Mouse (Mus musculus): Measurements from ENCODE around the gene Zcchc10. TPM values are rescaled to one million over a fixed set of nuclear protein-coding genes. Genes with fewer than 3 reads are reported as not detected.
"Not testable (repeated sequence)": the region's sequence is repeated elsewhere in the genome, so short reads cannot be mapped to it uniquely, and the experiment has no call there.

Zcchc10 gene
- polyA plus RNA-seq, 1 experiment from 2014 or later, result 16.6 TPM

DNA sequence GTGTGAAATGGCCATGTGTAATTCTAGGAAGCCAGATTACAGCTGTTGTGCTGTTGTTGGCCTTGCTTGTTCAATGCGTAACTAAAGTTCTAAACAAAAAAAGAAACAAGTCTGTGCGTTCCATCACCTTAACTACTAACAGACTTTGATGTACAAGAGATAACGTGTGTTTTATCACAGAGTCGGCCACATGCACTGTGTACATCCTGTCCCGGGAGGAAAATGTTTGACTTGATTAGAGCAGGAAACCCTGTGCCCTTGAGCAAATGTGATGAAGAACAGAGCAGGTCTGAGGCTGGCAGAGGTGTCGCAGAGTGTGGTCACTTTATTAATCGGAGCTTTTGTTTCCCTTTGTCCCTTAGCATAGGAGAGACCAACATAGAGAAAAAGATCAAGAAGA, 5.8 kb downstream of the Zcchc10 start:
- 94% methylated on average over 7 of the region's 7 CpGs for WGBS
- Histone ChIP-seq H3K4me3 (no peak overlapping the region), H3K36me3 (peaks cover 48% of the 10 kb centered on the region), H3K4me1 (peaks cover 4% of the 10 kb centered on the region; the same call in 1 of the 2 replicates), H3K4me2 (replicated peaks) (no peak overlapping the region), H3K9me3 (no peaks in the 10 kb centered on the region), H3K27ac (no peak overlapping the region), H3K9ac (no peak overlapping the region), H3K27me3 (replicated peaks) (no peaks in the 10 kb centered on the region)
- no peak for ATAC-seq (ENCODE audit: low FRiP score, low read depth)

DNA sequence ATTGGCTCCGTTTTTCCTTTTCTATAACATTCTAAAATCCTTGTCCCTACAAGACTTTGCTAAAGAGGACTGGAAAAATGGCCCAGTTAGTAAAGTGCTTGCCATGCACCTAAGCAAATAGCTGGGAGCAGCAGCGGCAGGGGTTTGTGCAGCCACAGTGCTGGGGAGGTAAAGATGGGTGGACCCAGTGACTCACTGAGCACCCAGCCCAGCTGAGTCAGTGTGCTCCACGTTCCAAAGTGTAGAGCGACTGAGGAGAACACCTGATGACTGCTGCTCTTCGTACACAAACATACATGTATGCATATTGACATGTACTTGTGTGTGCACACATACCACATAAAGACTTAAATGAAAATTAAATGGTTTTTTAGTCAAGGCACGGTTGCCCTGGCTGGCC, 6.6 kb downstream of the Zcchc10 start:
- WGBS, result 95% methylated on average over 6 of the region's 6 CpGs
- Histone ChIP-seq H3K9ac (no peak overlapping the region), H3K9me3 (no peaks in the 10 kb centered on the region), H3K27ac (no peak overlapping the region), H3K4me1 (peaks cover 3% of the 10 kb centered on the region; the same call in 1 of the 2 replicates), H3K4me3 (no peak overlapping the region), H3K36me3 (peaks cover 48% of the 10 kb centered on the region), H3K4me2 (replicated peaks) (no peak overlapping the region), H3K27me3 (replicated peaks) (no peaks in the 10 kb centered on the region)
- no peak for ATAC-seq (ENCODE audit: low FRiP score, low read depth)

DNA sequence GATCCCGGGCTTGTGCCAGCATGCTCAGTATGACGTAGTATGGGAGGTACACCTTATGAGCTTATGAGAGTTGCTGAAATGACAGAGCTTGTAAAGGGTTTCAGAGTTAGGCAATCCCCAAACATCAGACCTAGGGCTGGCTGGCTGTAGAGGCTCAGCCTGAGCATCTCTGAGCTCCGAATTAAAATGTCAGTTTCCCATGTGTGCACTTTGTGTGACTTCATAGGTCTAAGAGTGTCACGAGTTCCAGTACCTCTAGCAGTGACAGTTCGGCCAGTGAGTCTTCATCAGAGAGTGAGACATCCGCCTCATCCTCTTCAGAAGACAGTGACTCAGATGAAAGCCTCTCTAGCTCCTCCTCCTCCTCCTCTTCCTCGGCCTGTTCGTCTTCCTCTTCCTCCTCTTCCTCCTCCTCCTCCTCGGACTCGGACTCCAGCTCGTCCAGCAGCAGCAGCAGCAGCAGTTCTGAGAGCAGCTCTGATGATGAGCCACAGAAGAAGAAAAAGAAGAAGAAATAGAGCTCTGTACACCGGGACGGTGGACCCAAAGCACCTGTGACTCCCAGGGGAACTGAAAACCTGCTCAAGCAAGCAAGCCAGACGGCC, 7.7 kb downstream of the Zcchc10 start:
- Histone ChIP-seq H3K9me3 (no peaks in the 10 kb centered on the region), H3K27me3 (replicated peaks) (no peaks in the 10 kb centered on the region), H3K9ac (no peak overlapping the region), H3K27ac (no peak overlapping the region), H3K4me2 (replicated peaks) (no peak overlapping the region), H3K36me3 (peaks cover 48% of the 10 kb centered on the region), H3K4me3 (no peak overlapping the region), H3K4me1 (peaks cover 3% of the 10 kb centered on the region; the same call in 1 of the 2 replicates)
- WGBS, result 89% methylated on average over 14 of the region's 14 CpGs
- no peak for ATAC-seq (ENCODE audit: low FRiP score, low read depth)

DNA sequence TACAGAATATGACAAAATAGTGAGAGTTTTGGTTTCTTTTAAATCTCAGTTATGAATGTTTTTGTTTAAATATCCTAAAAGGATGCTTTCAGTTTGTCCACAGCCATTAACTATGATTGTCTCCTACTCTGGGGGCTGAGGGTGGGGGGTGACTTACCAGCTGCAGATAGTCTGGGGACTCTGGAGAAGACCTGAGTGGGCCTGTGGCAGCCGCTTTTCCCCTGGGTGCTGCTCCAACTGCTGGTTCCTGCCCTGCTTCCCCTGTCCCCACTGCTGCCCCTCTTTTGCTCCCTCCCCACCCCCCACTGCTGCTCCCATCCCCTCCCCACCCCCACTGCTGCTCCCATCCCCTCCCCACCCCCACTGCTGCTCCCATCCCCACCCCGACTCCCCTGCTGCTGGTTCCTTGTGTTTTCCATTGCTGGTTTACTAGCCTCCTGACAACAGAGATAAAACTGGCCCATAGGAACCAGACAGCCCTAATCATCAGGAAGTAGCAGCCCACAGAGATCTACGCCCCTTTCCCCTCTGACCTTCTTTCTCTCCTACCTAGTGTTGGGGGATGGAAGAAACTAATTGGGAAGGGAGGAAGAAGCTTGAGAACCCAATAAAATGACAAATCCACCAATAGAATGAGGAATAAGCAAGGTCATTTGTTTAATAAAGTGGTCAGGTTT, 11.2 kb downstream of the Zcchc10 start:
- H3K4me1 ChIP-seq, result peaks cover 3% of the 10 kb centered on the region; the same call in 1 of the 2 replicates
- 26% methylated on average over 3 of the region's 3 CpGs for WGBS
- no peaks in the 10 kb centered on the region for H3K27me3 ChIP-seq (replicated peaks)
- H3K9me3 ChIP-seq, result no peaks in the 10 kb centered on the region
- peaks cover 25% of the 10 kb centered on the region for H3K36me3 ChIP-seq
- H3K4me3 ChIP-seq, result no peak overlapping the region
- no peak overlapping the region for H3K9ac ChIP-seq
- no peak for ATAC-seq (ENCODE audit: low FRiP score, low read depth)
- no peak overlapping the region for H3K27ac ChIP-seq
- no peak overlapping the region for H3K4me2 ChIP-seq (replicated peaks)

DNA sequence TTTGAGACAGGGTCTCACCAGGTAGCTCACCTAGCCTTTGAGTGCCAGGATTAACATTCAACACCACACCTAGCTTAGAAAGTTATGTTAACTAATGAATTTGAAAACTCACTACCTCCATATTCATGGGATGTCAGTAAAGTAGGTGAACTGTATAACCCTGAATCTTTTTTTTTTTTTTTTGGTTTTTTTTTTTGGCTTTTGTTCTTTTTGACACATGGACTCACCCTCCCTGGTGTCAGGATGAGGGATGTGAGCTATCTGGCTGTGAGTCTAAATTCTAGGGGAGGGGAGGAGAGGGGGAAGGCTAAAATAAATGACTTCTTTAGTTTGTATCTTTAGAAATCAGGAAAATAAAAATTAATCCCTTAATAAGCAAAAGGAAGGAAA, 11.7 kb downstream of the Zcchc10 start:
- Histone ChIP-seq H3K9me3 (no peaks in the 10 kb centered on the region), H3K9ac (no peak overlapping the region), H3K4me1 (peaks cover 3% of the 10 kb centered on the region; the same call in 1 of the 2 replicates), H3K4me2 (replicated peaks) (no peak overlapping the region), H3K4me3 (no peak overlapping the region), H3K27ac (no peak overlapping the region), H3K27me3 (replicated peaks) (no peaks in the 10 kb centered on the region), H3K36me3 (peaks cover 19% of the 10 kb centered on the region)
- ATAC-seq (ENCODE audit: low FRiP score, low read depth), result no peak

DNA sequence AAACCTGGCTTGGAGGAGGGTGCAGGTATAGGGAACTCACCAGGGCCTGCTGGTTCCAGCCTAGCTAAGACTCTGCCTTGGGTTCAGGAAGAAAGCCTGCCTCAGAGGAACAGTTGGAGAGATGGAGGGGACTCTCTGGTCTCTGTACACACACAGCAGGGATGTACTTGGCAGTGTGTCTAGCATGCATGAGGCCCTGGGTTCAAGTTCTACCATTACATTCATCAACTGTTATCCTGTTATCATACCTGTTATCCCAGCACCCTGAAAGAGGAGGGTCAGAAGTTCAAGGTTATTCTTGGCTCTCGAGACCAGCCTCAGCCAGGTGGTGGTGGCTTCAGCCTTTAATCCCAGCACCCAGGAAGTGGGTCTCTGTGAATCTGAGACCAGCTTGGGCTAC, 12.4 kb downstream of the Zcchc10 start:
- Histone ChIP-seq H3K9ac (no peak overlapping the region), H3K27me3 (replicated peaks) (no peaks in the 10 kb centered on the region), H3K4me2 (replicated peaks) (no peak overlapping the region), H3K4me1 (peaks cover 3% of the 10 kb centered on the region; the same call in 1 of the 2 replicates), H3K36me3 (peaks cover 12% of the 10 kb centered on the region), H3K4me3 (no peak overlapping the region), H3K27ac (no peak overlapping the region), H3K9me3 (no peaks in the 10 kb centered on the region)
- WGBS, result 84% methylated on average over 1 of the region's 1 CpGs
- ATAC-seq (ENCODE audit: low FRiP score, low read depth), result no peak

DNA sequence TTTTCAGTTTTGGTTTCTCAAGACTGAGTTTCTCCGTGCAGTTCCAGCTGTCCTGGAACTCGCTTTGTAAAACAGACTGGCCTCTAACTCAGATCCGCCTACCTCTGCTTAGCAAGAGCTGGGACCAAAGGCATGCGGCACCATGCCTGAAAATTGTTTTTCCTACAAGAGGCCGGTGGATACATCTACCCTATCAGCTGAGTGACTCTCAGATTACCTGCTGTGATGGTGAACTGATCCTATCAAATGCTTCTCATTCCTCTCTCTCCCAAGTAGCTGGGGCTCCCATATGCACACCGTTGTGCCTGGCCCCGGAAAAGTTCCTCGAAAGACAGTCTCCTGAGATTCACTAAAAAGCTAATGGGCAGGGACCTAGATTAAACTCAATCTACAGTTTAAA, 13.2 kb downstream of the Zcchc10 start:
- WGBS, result 72% methylated on average over 8 of the region's 8 CpGs
- peaks cover 3% of the 10 kb centered on the region; the same call in 1 of the 2 replicates for H3K4me1 ChIP-seq
- ATAC-seq (ENCODE audit: low FRiP score, low read depth), result no peak
- H3K9me3 ChIP-seq, result no peaks in the 10 kb centered on the region
- H3K27ac ChIP-seq, result no peak overlapping the region
- H3K36me3 ChIP-seq, result peaks cover 6% of the 10 kb centered on the region
- H3K4me2 ChIP-seq (replicated peaks), result no peak overlapping the region
- H3K4me3 ChIP-seq, result no peak overlapping the region
- no peak overlapping the region for H3K9ac ChIP-seq
- H3K27me3 ChIP-seq (replicated peaks), result no peaks in the 10 kb centered on the region

DNA sequence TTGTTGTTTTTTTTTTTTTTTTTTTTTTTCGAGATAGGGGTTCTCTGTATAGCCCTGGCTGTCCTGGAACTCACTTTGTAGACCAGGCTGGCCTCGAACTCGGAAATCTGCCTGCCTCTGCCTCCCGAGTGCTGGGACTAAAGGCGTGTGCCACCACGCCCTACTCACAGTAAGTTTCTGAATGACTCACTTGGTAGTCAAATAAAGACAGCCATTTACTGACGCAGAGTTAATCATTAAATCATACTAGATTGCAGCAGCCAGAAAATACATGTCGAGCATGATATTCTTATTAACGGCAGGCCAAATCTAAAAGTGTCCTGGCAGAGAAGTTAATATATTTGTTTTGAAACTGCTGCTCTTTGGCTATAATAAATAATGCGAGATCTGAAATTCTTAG, 16.5 kb downstream of the Zcchc10 start:
- WGBS, result 92% methylated on average over 10 of the region's 10 CpGs
- not testable (repeated sequence) for ATAC-seq (ENCODE audit: low FRiP score, low read depth); H3K9me3 ChIP-seq; H3K4me3 ChIP-seq; H3K27me3 ChIP-seq (replicated peaks); H3K36me3 ChIP-seq; H3K4me1 ChIP-seq; H3K27ac ChIP-seq; H3K4me2 ChIP-seq (replicated peaks); H3K9ac ChIP-seq

DNA sequence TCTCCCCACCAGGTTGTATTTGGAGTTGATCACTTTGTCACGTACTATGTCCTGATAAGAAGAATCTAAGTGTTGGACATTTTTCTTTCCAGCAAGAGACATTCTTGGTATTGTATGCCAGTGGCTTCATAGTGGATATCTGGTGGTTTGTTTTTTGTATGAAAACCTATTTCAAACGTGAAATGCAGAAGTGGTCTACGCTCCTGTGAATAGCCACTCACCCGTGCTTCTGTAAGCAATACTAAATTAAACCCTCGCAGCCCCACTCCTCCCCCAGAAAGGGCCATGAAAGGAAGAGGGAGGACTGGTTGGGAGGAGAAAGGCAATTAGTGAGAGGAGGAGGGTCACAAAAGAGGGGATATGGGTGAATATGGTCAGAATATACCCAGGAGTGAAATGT, 18.2 kb downstream of the Zcchc10 start:
- Histone ChIP-seq H3K27me3 (replicated peaks) (no peaks in the 10 kb centered on the region), H3K36me3 (no peaks in the 10 kb centered on the region), H3K4me3 (no peak overlapping the region), H3K4me2 (replicated peaks) (no peak overlapping the region), H3K9ac (no peak overlapping the region), H3K27ac (no peak overlapping the region), H3K9me3 (no peaks in the 10 kb centered on the region), H3K4me1 (no peaks in the 10 kb centered on the region)
- WGBS, result 64% methylated on average over 5 of the region's 5 CpGs
- no peak for ATAC-seq (ENCODE audit: low FRiP score, low read depth)

DNA sequence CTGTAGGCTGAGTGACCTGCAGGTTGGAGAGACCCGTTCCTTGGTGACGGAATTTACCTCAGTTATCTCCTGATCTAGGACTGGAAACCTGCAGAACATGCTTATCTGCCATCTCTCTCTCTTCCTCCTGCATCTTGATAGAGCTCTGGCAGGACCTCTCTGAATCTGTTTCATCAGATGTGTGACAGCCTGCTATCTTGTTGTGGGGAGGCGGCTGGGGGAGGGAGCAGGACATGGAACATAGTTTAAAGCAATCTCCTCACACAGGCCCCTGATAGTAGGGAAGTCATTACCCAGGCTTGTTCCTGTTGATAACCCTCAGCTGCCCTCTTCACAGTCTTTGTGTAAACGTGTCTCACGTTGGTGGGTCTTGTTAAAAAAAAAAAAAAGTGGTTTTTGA, 20.8 kb downstream of the Zcchc10 start:
- no peak overlapping the region for H3K4me2 ChIP-seq (replicated peaks)
- 44% methylated on average over 5 of the region's 5 CpGs for WGBS
- no peak overlapping the region for H3K4me3 ChIP-seq
- no peaks in the 10 kb centered on the region for H3K27me3 ChIP-seq (replicated peaks)
- no peak overlapping the region for H3K27ac ChIP-seq
- ATAC-seq (ENCODE audit: low FRiP score, low read depth), result no peak
- H3K4me1 ChIP-seq, result no peaks in the 10 kb centered on the region
- H3K9me3 ChIP-seq, result no peaks in the 10 kb centered on the region
- no peak overlapping the region for H3K9ac ChIP-seq
- no peaks in the 10 kb centered on the region for H3K36me3 ChIP-seq

DNA sequence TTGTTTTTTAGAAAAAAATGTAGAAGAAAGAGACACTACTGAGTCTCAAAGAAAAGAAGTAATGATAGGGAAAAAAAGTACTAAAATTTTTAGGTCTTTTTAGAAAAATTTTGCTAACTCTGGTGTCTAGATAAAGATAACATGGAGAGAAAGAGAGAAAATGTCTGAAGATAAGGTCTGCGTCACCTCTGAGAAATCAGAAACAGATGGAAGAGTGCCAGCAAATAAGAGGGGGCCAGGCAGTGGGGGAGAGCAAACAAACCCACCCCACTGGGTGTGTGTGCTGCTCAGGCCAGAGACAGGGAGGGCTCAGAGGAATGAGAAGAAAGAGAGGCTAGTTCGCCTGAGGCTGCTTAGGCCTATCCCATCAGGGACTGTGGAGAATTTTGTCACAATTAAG, 21.3 kb downstream of the Zcchc10 start:
- Histone ChIP-seq H3K4me2 (replicated peaks) (no peak overlapping the region), H3K9ac (no peak overlapping the region), H3K4me1 (no peaks in the 10 kb centered on the region), H3K4me3 (no peak overlapping the region), H3K27me3 (replicated peaks) (no peaks in the 10 kb centered on the region), H3K9me3 (no peaks in the 10 kb centered on the region), H3K27ac (no peak overlapping the region), H3K36me3 (no peaks in the 10 kb centered on the region)
- whole genome bisulfite sequencing, result 67% methylated on average over 2 of the region's 2 CpGs
- ATAC-seq (ENCODE audit: low FRiP score, low read depth), result no peak

DNA sequence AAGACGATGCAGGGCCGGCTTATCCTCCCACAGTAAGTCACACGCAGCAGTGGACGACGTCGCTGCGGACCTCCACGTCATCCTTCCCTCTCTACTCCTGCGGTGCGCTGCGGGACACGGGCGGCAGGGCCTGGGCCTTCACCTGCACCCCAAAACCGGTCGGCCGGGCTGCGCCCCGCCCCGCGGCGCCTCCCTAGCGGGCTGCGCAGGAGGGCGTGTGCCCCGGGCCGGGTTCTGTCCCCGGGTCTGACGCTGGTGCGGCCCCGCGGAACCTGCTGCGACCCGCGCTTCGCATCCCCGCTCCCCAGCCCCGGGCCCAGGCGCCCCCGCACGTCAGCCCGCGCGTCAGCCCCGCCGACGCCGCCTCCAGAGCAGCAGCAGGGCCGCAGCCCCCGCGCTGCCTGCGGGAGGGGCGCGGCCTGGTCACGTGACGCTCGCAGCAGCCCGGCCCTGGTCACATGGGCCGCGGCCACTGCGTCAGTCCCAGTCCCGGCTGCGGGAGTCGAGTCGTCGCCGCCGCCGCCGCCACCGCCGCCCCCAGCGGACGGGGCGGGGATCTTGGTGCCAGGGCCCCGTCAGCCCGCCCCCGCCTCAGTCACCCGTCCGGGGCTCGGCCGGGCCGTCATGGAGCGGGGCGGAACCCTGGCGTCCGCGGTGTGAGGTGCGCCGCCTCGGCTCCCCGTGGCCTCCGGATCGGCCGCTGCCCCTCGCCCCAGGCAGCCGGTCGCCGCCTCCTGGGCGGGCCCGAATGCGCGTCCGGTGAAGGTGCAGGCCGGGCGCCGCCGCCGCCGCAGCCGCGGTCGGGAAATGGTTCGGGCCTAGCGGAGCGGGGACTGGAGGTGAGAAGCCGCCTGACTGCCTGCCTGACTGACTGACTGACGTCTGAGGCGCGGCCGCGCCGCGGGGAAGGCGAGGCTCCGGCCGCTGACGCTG, 26.1 kb downstream of the Zcchc10 start, which contains the start of gene Aff4:
Aff4 (plus strand) TSS at position 543 of the 933 bp plus-strand sequence.
- peak within 1 kb of the TSS; percentile 87 for H3K27ac ChIP-seq
- H3K4me1 ChIP-seq, result peaks cover 6% of the 10 kb centered on the region
- H3K4me3 ChIP-seq, result peak within 1 kb of the TSS; percentile 82
- H3K9ac ChIP-seq, result peak within 1 kb of the TSS; percentile 97
- peak; percentile 96 for ATAC-seq (ENCODE audit: low FRiP score, low read depth)
- no peaks in the 10 kb centered on the region for H3K9me3 ChIP-seq
- peak within 1 kb of the TSS; percentile 79 for H3K4me2 ChIP-seq (replicated peaks)
- H3K36me3 ChIP-seq, result no peaks in the 10 kb centered on the region
- H3K27me3 ChIP-seq (replicated peaks), result no peaks in the 10 kb centered on the region
- under 1% methylated on average over 126 of the region's 127 CpGs for WGBS

Measured in neural tube, embryonic 12.5 days (tissue).